Mouse (Mus musculus) kidney, adult 9 months (tissue): ENCODE data around the gene Tpp1.
A peak's percentile ranks its signal among the peaks of the same experiment; 100 is the strongest.

Experiments
- DNase-seq: peaks from one replicate; pipeline ENCODE4 v3.0.0; 2022

Gene Tpp1

DNA sequence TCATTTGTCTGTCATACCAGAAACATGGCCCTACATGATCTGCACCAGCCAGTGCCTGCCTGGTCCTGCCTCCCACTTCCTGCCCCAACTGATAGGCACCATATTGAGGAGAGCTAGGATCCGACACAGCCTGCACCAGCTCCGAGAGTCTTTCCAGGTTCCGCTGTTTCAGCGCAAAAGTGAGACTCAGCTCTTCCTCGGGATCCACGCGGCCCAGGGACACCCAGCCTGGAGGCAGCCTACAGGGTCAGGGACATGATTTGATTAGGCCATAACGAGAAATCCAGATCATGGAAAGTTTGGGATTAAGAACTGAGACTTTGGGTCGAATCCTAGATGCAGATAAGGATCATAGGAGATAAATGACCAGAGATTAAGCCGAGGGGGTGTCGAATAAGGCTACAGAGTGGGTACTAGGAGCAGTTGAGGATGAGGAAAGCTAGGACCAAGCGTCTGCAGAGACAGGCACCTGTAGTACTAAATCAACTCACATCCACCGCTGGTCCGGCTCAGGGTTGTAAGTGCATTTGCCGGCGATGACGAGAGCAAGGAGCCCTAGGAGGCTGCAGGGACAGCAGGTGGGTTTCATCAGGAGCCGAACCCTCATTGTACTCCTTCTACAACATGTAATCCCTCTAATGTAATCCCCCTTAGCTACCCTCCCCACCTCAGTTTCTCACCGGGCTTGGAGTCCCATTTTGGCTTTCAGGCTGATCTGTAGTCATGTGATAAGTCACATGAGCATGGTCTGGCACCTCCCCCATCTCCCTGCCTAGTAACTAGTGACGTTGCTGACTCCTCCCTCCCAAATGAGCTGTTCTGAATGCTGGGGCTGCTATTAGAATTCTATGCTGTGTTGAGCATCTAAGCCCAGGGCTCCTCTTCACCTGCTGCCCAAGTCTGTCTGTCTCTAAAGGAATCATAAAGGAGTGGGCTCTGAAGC lies at the start of gene Tpp1:
TSS of gene Tpp1 (minus strand) at position 745 of the 943 bp plus-strand sequence.
- peak; percentile 98 for DNase-seq

DNA sequence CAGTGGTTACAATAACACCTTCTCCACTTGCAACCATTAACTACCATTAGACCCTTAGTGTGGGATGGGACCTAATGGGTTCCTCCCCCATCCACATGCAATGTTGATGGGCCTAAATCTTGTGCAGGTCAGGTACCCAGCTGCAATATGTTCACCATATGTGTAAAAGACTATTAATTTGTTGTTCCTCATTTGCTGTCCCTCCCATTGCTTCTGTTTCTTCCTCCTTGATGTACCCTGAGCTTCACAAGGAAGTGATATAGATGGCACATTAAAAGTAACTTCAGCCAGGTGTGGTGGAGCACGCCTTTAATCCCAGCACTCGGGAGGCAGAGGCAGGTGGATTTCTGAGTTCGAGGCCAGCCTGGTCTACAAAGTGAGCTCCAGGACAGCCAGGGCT lies 44.9 kb upstream of the Tpp1 start:
- no peak for DNase-seq

DNA sequence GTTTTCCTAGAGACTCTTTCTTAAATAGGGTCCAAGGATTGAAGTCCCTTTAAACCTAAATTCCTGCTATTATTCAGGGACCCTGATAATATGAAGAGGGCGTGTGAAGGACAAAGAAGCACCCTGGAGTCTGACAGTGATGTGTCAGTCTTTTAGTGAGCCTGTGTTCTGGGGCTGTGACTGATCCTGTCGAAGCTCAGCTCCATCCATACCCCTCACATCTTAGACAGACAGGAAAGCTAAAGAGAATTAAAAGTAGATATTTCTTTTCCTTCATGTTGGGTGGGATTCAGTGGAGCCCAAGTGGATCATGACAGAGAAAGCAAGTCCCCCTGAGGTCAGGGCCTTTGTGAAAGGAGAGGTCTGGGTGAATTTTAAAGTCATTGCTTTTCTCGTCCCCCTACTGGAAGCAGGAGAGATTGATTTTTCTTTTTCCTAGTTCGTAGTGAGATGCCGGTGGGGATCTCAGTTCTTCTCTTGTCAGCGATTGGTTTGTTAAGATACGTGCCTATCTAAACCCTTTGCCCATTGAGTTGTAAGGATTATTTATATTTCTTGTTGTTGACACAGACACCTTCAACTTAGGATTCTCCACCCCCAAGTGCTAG lies 43.8 kb upstream of the Tpp1 start:
- DNase-seq, result no peak

DNA sequence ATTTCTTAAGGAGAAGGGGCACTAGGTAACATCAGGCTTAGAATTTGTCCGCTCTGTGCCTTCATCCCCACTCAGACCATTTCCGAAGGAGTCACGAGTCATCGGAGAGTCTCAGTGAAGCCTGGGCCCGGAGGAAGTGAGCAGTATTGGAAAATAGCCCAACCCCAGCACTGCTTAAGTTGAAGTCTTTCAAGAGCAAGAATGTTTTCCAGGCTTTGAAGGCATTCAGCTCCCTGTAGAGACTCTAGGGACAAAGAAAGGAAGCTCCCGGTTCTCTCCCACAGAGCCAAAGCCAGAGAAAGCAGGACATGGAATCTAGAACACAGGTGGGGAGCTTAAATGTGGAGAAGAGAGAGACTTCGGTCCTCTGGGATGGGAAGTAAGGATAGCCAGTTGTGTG lies 41.7 kb upstream of the Tpp1 start:
- DNase-seq, result peak; percentile 34

DNA sequence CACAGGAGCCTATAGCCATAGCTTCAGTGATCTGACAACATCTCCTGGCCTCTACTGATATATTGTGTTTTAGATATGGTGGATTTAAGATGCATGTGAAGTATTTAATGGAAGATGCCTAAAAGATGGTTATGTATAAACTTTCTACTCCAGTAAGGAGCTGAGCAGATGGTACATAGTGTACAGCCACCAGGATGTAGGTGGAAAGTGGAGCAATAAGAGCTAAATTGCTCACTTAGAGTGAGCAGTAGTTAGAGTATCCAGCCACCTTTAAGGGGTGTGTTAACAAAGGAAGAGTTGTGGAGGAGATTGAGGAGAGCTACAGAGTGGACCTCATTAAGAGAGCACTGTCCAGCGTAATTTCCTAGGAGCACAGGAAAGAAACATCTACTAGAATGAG lies 39.1 kb upstream of the Tpp1 start:
- no peak for DNase-seq

DNA sequence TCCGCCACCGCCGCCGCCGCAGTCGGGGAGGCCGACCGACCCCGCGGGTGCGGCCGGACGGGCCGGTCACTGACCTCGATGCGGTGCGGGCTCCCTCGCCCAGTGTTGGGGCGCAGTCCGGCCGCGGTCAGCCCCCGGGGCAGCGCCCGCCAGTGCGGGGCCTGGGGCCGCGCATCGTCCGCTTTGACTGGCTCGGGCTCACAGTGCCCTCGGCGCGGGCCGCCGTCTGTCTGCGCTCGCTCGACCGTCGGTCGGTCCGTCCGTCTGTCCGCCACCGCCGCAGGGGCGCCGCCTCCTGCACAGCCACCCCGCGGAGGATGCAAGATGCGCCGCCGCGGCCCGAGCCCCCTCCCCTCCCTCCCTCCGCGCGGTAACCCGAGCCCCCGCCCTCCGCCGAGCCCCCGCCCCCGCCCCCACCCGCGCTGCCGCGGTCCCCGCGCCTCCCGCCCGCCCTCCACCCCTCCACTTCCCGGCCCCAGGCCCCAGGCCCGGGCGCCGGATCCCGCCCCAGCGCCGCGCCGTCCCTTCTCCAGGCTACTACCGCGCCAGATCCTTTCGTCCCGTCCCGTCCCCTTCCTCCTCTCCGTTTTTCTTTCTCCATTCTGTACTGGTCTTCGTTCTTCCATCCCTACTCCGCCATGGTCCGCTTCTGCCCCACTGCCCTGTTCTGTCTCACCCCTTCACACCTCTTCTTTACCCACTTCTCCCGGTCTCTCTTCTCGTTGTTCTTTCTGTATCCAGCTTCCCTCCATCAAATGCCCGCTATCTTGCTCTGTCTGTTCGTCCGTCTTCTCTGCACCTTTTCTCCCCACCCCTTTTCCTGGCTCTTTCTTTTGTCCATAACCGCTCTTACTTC lies 35.5 kb upstream of the Tpp1 start, which contains the start of gene Dchs1:
TSS of gene Dchs1 (minus strand) at position 370 of the 856 bp plus-strand sequence.
- no peak for DNase-seq

DNA sequence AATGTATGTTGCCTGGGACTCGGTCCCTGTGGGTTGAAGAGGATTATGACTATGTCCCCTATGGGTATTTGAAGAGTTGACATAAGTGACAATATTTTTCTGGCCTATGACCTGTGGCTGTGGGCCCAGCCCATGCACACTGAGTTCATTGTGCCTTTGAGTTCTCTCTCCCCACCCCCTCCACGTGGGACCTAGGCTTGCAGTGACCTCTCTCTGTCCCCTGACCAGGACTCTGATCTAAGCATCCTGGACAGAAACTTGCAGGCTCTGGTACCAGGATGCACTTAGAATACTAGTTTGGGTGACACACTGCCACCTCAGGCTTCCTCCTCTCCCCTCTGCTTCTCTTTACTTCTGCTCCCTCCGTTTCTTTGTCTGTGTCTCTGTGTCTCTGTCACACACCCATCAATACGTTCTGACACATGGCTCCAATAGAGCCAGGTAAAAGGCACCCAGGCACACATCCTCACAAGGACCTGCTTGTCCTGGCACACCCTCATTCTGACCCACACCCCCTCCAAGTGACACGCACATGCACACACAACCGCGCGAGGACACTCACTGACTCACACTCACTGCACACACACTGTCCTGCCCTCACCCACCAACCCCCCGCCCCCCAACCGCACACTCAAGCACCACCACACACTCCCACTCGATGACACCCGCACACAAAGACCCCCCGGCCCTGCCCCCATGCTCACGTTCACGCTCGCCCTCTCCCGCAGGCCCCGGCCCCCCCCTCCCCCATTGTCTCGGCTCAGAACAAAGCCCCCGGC lies 34.7 kb upstream of the Tpp1 start:
- no peak for DNase-seq

DNA sequence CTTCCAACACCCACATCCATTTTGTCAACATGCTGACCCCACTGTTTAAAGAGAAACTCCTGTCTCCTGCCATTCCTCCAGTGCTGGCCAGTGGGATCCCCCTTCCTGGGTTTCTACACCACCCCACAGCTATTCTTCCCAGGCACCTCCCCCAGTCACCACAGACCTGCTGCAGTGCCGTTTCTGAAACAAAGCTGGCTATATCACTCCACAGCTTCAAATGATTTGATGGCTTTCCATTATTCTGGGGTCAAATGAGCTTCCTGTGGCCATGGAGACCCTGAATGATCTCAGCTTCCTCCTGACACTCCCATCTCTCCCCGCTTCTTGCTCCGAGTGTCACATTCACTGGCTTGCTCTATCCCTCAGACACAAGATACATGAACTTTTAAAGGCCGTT lies 32.5 kb upstream of the Tpp1 start:
- no peak for DNase-seq

DNA sequence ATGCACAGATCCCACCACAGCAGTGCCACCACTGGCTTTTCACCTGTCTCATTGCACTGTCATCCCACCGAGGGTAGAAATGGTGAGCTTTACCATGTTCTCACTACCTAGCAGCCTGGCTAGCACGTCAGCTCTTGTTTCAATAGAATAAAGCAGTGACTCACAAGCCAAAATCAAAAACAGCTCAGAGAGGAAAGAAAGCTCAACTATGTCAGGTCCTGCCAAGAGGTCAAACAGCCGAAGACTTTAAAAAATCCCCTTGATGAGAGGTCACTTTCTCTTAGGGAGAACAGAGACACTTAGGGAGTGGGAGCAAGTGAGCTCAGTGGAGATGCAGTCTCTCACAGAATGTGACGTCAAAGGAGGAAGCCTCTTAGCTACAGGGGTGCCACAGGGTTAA lies 31.8 kb upstream of the Tpp1 start:
- DNase-seq, result no peak

DNA sequence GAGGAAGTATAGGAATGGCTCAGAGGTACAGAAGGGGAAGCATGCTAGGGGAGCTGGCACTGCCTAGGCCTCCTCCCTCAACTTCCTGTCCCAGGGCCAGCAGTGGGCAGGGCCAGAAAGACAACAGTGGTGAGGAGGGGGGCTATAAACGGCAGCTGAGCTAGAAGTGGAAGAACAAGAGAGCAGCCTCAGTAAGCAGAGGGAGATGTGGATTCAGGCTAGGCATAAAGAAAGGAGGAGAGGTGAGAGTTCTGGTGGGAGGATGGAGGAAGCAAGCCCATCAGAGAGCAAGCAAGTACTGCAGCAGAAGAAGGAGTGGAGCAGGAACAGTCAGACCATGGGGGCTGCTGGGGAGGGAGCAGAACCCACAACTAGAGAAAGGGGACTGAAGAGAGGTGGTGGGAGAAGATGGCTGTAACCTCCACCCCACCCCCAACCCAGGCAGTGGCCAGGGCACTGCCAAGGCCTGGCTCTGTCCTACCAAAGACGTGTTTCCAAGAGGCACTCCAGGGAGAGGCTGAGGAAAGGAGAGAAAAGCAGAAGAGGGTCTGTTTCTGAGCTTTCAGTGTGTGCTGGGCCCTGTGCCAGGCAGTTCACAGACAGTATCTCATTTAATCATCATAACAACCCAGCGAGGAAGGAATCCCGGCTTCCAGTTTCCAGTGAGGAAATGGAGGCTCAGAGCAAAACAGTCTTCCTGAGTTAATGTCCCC lies 26.7 kb upstream of the Tpp1 start:
- DNase-seq, result peak; percentile 36

DNA sequence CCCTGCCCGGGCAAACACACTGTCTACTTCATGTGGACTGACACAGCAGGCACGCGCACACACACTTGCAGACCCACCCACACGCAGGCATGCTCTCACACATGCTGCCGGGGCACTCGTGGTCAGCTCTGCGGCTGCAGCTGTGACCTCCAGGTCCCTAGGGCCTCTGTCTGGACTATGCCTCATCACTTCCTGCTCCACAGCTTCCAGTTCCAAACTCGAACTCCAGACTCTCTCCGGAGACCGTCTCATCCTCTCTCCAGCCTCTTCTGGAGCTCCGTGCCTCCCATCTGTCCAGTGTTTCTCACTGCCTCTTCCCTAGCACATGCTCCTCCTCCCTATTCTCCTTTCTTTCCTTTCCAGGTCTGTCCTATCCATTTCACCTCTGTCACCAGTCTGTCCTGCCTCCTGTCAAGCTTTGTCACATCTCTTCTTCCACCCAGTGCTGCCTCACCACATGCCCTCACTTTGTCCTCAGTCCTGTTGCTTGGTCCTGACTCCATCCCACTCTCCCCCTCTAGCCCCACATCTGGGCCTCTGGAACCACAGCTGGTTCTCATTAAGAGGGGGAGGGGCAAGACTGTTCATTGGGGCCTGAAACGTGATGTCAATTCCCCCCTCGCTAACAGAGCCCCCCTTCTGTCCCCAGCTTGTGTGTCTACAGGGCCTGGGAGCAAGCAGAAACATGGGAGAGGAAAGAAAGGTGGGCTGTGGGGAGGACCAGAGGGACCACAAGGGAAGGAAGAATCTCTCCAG lies 25.9 kb upstream of the Tpp1 start:
- peak; percentile 67 for DNase-seq

DNA sequence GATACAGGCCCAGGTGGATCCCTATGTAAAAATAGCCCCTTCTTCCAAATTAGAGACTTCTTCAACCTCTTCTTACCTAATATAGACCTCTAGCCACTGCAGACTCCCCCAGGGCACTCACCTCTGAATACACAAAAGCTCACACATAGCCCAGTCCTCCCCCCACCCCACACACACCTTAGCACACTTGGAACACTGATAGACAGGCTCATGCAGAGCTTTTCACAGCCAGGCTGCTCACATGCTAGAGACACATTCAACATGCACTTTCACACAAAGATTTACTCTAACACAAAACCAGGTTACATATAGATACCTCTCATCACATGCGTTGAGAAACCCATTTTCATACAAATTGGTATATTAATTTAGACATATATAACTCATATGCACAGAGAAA lies 25.3 kb upstream of the Tpp1 start:
- no peak for DNase-seq

DNA sequence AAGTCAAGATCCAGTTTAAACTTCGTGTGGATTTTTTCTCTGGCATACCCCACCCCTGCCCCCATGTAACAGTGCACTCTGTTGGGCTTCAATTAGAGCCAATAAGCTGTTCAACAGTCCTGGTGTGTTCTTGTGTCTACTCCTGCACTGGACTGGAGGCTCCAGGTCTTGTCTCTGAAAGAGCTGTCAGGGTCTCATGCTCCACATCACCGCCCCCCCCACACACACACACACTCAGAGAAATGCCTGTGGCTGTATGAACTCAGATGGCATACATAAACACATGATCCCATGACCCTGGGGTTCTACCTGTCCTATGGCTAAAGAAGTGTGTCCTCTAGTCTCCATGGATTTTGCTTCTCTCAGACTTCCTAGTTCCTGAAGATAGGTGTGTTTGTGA lies 24.0 kb upstream of the Tpp1 start:
- DNase-seq, result no peak

DNA sequence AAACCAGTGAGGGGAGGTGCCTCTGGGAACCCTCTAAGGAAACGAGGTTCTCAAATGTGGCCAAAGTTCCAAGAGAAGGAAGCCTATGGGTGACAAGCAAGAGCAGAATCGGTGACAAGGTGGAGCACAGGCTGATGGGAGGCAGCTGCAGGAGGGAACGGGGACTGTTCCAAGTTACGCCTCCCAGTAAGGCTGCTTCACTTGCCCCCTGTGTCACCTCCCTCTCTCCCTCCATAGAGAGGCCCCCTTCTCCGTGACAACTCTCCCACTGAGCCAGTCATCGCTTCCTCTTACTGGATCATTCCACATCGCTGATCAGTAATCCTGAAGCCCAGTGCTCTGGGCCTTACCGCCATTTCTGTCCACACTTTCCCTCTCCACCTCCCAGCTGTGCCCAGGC lies 22.6 kb upstream of the Tpp1 start:
- DNase-seq, result peak; percentile 53

DNA sequence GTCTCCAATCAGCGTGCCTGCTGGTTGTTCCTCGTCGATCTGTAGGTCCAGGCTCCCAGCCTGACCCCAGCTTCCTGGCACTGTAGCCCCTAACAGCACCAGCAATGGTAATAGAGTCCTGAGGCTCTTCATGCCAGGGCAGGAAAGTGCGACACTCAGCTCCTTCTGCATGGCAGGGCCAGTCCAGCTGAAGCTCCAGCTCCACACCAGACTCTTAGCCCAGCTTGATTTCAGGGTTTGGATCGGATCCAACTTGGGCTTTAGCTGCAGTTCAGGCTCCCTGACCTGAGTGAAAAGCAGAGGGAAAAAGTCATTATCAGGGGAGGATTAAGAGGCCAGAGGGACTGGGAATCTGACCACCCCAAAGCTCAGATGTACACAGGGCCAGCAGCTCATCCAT lies 21.0 kb upstream of the Tpp1 start:
- DNase-seq, result no peak

DNA sequence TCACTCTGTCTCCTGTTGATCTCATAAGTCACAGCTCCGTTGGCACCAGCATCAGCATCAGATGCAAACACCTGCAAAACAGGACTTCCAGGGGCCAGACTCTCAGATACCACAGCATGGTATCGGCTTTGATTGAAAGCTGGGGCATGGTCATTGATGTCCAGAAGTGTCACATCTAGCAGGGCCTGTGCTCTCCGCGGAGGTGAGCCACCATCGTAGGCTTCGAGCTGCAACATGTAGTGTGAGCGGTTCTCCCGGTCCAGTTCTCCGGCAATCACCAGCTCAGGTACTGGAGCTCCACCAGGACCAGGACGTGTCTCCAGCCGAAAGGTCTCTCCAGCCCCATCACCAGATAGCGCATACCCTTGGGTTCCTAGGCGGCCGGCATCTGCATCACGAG lies 20.3 kb upstream of the Tpp1 start:
- no peak for DNase-seq

DNA sequence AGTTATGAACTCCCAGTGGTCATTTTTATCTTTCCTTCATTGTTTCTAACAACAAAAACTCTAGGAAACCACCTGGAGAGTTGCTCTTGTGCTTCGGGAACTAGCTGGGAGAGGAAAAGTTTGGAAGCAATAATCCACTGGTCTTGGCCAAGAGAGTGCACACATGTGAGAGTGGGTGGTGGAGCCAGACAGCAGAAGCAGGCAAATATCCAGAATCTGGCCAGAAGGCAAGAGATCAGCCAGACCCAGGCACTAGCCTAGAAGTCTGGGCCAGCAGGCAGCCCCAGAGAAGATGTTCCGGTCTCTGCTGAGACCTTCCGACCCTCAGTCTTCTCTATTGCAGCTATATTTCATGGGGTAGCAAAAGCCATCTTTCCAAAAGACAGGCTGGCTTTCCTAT lies 17.9 kb upstream of the Tpp1 start:
- DNase-seq, result no peak

DNA sequence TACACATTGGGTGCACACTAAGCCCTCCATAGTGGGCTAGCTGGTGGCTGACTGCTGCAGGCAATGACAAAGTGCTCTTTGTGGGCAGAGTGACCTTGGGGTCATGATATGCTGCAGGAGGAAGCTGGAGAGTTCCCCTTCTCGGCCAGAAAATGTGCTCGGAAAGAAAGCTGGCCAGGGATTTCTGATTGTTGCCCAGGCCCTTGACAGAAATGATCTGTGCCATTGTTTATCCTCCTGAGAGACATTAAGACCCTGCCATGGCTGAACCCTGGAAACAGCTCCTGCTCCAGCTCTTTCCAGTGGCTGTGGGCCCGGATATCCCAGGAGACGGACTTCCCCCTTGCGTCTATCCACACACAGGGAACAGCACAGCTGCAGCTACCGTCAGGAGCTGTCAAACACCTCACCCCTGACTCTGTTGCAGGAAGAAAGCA lies 15.7 kb upstream of the Tpp1 start:
- DNase-seq, result peak; percentile 41

DNA sequence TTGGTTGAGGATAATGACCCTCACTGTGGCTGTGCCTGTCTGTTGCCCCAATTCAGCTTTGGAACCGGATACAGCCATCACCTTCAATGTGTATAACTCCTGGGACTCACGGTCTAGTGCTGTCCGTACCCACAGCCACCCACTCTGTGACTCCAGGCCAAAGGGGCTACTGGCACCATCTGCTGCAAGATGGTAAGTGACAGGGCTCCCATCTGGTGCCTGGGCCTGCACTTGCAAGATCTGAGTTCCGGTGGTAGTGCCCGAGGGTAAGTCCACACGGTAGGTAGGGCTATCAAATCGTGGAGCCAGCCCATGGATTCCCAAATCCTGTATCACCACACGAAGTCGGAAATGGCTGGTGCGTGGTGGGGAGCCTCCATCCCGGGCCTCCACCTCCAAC lies 12.3 kb upstream of the Tpp1 start:
- no peak for DNase-seq

DNA sequence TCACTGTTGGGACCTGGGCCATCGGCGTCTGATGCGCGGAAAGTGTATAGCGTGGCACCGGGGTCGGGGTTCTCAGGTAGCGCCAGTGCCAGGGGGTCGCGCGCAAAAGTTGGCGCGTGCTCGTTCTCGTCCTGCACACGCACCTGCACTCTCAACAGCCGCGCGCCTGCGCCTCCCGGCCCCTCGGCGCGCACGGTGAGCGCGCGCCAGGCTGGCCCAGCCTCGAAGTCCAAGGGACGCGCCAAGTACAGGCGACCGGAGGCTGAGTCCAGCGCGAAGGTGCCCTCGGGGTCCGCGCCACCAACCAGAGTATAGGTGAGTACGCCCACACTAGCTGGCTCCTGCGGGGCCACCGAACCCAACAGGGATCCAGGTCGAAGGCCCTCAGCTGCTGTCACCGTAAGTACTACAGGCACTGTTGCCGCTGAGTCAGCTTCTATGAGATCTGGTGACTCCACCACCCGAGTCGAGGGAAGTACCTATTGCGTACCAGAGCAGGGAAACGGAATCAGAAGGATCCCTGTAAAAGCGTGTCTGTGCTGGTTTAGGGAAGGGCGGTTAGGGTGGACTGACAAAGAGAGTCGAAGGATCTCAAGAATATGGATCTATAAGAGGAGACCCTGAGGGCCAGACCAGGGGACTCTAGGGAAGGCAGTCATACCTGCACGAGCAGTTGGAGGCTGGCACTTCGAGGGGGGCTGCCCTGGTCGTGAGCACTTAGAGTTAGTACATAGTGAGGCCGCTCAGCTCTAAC lies 10.7 kb upstream of the Tpp1 start:
- no peak for DNase-seq
